Mouse (Mus musculus): ENCODE data around the gene Msl1. TPM values are rescaled to one million over a fixed set of nuclear protein-coding genes. Genes with fewer than 3 reads are reported as not detected.
A peak's percentile ranks its signal among the peaks of the same experiment; 100 is the strongest.

Gene Msl1
- polyA plus RNA-seq, 1 experiment = 40.8 TPM

DNA sequence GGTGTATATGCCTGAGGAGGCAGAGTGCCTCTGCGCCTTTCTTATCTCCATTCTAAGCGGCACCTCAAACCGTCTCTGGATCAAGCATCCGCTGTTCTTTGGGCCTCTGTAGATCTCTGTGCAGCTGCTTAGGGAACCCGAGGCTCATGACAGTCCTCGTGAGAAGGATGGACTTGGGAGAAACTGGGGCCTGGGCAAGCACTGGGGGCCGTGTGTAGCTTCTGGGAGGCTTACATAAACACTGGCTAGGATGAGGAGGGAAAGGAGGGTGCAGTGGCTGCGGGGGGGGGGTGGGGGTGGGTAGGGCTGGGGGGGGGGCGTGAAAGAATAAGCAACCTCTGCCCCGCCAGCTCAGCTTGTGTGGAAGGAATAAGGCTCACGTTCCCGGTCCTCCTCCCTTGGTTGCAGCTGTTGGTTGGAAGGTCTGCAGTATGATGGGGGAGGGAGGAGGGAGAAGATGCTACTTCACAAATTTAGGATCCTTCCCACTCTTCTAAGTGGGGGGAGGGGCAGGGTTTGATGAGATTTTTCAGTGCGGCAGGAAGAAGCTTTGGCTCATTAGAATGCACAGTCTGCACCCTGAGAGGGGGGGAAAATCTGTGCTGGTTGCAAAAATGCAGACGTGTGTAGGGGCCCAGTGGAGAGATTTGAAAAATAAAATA, 13.3 kb upstream of the Msl1 start:
- Histone ChIP-seq H3K4me1 (ENCODE audit: control insufficient read depth, insufficient read depth, insufficient read length, low read length) (peaks cover 26% of the 10 kb centered on the region), H3K4me3 (ENCODE audit: insufficient read depth, low read depth, low read length) (0 out of 2 replicates have a peak overlapping the region, but pooled peaks have one; percentile 4), H3K27ac (replicated peaks; ENCODE audit: low read depth, low read length) (peak overlapping the region; percentile 71)

DNA sequence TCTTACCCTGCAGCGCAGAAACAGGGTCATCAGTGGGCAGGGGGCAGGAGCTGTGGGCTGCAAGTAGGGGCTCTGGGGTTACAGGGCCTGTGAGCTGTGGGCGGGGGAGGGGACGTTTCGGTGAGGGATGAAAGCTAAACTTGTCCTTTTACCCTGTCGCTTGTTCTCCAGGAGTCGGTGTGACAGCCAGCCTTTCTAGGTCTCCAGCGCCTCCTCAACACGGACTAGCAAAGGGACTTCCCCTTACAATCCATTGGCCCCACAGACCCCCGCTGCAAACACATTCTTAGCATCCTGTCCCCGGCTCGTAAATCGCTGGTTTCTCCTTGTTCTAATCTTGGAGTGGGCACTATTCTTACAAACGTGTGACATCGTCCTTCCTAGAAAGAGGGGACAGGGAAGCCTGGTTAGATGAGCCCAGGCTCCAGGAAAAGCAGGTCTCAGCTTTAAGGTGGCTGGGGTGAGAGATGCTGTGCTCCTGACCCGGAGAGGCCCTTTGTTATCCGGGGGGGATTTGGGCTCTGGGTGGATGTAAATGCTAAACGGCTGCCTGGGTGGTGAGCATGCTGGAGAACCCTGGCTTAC, 12.6 kb upstream of the Msl1 start:
- peaks cover 30% of the 10 kb centered on the region for H3K4me1 ChIP-seq (ENCODE audit: control insufficient read depth, insufficient read depth, insufficient read length, low read length)
- H3K27ac ChIP-seq (replicated peaks; ENCODE audit: low read depth, low read length) = peak overlapping the region; percentile 85
- peak overlapping the region; percentile 41 for H3K4me3 ChIP-seq (ENCODE audit: insufficient read depth, low read depth, low read length)

DNA sequence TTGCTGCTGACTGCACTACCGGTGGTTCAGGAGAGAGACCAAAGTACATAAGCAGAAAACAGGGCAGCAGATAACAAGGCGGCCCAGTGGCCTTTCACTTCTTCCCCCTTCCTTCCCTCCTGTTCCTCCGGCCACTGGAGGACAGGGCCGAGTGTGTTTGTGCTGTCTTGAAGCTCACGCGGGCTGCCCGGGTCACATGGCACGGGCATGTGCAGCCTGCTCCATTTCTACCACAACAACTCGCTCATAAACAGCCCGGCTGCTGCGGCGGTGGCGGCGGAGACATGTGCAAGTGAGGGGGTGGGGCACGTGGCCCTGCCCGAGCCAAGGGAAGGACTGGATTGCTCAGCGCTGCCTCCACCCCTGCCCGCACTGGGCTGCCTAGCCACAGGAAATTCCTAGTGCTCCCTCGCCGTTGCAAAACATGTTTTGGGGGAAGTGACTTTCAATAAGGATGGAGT, 12.1 kb upstream of the Msl1 start:
- Histone ChIP-seq H3K4me3 (ENCODE audit: insufficient read depth, low read depth, low read length) (peak overlapping the region; percentile 41), H3K4me1 (ENCODE audit: control insufficient read depth, insufficient read depth, insufficient read length, low read length) (peaks cover 31% of the 10 kb centered on the region), H3K27ac (replicated peaks; ENCODE audit: low read depth, low read length) (peak overlapping the region; percentile 97)

- Histone ChIP-seq H3K4me1 (ENCODE audit: control insufficient read depth, insufficient read depth, insufficient read length, low read length) (peaks cover 33% of the 10 kb centered on the region), H3K27ac (replicated peaks; ENCODE audit: low read depth, low read length) (peak overlapping the region; percentile 97), H3K4me3 (ENCODE audit: insufficient read depth, low read depth, low read length) (peak overlapping the region; percentile 36)
Observed at GRCm38 (mm10) chr11:98784139-98784538, 11.2 kb upstream of the Msl1 start.

DNA sequence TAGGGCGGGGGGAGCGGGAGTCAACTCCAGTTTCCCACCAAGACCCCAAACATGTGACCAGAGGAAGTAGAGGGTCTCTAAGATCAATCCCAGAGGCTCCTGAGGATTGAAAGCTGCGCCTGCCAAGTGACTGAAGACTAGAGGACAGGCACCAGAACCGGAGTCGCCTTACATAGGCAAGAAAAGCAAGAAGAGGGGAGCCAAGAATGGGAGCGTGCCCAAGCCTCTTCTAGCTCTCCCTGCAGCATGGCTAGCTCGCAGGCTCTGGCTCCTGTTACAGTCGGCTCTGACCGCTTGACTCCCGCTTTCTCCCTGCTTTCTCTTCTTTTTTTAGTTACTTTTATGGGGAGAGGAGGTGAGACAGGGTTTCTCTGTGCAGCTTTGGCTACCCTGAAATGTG, 10.1 kb upstream of the Msl1 start:
- Histone ChIP-seq H3K4me3 (ENCODE audit: insufficient read depth, low read depth, low read length) (peak overlapping the region; percentile 9), H3K4me1 (ENCODE audit: control insufficient read depth, insufficient read depth, insufficient read length, low read length) (peaks cover 33% of the 10 kb centered on the region), H3K27ac (replicated peaks; ENCODE audit: low read depth, low read length) (peak overlapping the region; percentile 97)

DNA sequence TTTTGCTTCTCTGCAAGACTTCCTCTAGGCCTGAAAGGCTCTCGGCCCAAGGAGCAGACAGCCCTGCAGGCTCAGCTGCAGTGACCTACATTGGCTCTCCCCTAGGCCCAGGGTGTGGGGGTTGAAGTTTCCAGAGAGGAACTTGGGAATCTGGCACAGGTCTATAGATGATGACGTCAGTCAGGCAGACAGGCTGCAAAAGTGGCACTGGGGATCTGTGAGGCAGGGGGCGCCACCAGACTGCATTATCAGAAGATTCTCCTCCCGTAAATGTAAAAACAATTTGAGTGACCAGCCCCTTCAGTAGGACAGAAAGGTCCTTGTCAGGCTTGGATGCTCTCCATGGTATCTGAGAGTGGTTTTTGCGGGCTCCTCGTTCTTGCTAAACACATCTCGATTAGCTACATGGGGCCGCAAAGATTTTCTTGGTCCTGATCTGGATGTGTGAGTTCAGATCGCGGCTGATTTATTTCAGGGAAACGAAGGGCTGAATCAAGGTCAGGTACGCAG, 9.5 kb upstream of the Msl1 start:
- Histone ChIP-seq H3K27ac (replicated peaks; ENCODE audit: low read depth, low read length) (peak overlapping the region; percentile 97), H3K4me1 (ENCODE audit: control insufficient read depth, insufficient read depth, insufficient read length, low read length) (peaks cover 33% of the 10 kb centered on the region), H3K4me3 (ENCODE audit: insufficient read depth, low read depth, low read length) (peak overlapping the region; percentile 51)

DNA sequence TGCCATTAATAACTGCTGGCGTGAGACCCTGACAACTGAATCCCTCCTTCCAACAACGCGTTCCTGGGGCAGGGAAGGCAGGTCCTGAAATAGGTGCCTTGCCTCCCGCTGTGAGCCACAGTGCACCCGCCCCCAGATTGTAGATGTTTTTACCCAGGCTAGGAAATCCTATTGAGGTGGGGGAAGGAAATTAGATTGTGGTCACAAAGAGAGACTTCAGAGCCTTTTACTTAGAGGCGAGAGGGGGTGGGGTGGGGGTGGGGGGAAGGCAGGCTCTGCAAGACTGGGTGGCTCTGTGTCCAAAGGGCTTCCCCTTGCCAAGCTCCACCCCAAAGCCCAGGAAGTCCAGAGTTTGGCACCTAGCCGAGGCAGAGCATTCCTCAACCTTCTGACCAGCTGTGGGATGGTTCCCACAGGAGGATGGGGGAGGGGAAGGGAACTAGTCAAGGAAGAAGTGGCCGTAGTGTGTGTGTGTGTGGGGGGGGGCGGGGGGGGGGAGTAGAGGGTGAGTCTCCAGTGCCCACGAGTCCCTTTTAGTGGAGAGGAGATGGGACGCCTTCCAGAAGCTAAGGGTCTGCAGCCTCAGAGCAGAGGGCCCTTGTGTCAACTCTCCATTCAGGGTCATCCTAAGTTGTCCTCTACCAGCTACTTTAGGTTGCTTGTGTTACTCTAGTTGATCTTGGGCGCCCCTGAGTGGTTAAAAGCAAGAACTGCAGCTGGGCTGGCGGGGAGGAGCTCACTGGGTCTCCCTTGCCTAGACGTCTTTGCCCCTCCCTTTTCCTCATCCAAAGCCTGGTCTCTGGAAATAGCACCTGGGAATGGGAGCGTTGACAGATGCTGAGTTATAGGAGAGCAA, 8.7 kb upstream of the Msl1 start:
- Histone ChIP-seq H3K27ac (replicated peaks; ENCODE audit: low read depth, low read length) (peak overlapping the region; percentile 97), H3K4me1 (ENCODE audit: control insufficient read depth, insufficient read depth, insufficient read length, low read length) (peaks cover 31% of the 10 kb centered on the region), H3K4me3 (ENCODE audit: insufficient read depth, low read depth, low read length) (peak overlapping the region; percentile 51)

GRCm38 (mm10) chr11:98787229-98787628, 8.1 kb upstream of the Msl1 start:
- Histone ChIP-seq H3K4me3 (ENCODE audit: insufficient read depth, low read depth, low read length) (no peak overlapping the region), H3K4me1 (ENCODE audit: control insufficient read depth, insufficient read depth, insufficient read length, low read length) (peaks cover 28% of the 10 kb centered on the region), H3K27ac (replicated peaks; ENCODE audit: low read depth, low read length) (peak overlapping the region; percentile 58)

DNA sequence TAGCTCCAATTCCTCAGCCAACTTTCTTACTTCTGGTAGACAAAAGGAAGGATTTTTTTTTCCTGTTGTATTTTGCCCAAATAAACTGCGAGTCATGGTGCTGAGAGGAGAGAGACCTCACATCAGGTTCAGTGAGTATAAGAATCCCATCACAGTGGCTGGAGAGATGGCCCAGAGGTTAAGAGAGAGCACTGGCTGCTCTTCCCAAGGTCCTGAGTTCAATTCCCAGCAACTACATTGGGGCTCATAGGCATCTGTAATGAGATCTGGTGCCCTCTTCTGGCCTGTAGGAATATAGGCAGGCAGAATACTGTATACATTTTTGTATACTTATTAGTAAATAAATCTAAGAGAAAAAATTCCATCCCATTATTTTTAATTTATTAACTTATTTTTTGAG, 7.6 kb upstream of the Msl1 start:
- H3K4me3 ChIP-seq (ENCODE audit: insufficient read depth, low read depth, low read length) = no peak overlapping the region
- H3K4me1 ChIP-seq (ENCODE audit: control insufficient read depth, insufficient read depth, insufficient read length, low read length) = peaks cover 25% of the 10 kb centered on the region
- H3K27ac ChIP-seq (replicated peaks; ENCODE audit: low read depth, low read length) = peak overlapping the region; percentile 58

DNA sequence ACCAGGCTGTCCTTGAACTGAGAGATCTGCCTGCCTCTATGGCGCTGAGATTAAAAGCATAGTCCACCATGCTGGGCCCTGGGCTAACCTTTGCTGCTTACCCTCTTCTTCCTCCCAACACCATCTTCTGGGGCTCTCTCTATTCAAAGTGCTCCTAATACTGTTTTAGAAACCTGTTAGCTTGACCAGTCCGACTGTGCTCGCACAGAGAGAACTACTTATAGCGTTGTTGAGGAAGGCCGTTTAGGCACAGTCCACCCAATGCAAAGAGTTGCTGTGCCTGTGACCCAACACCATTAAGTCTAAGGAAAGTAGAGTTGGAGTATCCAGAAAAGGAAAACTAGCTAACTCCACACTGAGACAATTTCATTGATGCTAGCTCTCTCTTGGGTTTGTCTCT, 7.2 kb upstream of the Msl1 start:
- peak overlapping the region; percentile 88 for H3K27ac ChIP-seq (replicated peaks; ENCODE audit: low read depth, low read length)
- peaks cover 24% of the 10 kb centered on the region for H3K4me1 ChIP-seq (ENCODE audit: control insufficient read depth, insufficient read depth, insufficient read length, low read length)
- no peak overlapping the region for H3K4me3 ChIP-seq (ENCODE audit: insufficient read depth, low read depth, low read length)

GRCm38 (mm10) chr11:98788550-98789218, 6.6 kb upstream of the Msl1 start:
- H3K4me3 ChIP-seq (ENCODE audit: insufficient read depth, low read depth, low read length) = peak overlapping the region; percentile 57
- peaks cover 22% of the 10 kb centered on the region for H3K4me1 ChIP-seq (ENCODE audit: control insufficient read depth, insufficient read depth, insufficient read length, low read length)

GRCm38 (mm10) chr11:98789219-98789807, 6.0 kb upstream of the Msl1 start:
- peak overlapping the region; percentile 57 for H3K4me3 ChIP-seq (ENCODE audit: insufficient read depth, low read depth, low read length)
- peaks cover 16% of the 10 kb centered on the region for H3K4me1 ChIP-seq (ENCODE audit: control insufficient read depth, insufficient read depth, insufficient read length, low read length)
- peak overlapping the region; percentile 57 for H3K27ac ChIP-seq (replicated peaks; ENCODE audit: low read depth, low read length)

More at GRCm38 (mm10) chr11:98788550-98789218, 6.6 kb upstream of the Msl1 start:
- peak overlapping the region; percentile 88 for H3K27ac ChIP-seq (replicated peaks; ENCODE audit: low read depth, low read length)

- Histone ChIP-seq H3K27ac (replicated peaks; ENCODE audit: low read depth, low read length) (no peak overlapping the region), H3K4me3 (ENCODE audit: insufficient read depth, low read depth, low read length) (peak overlapping the region; percentile 57), H3K4me1 (ENCODE audit: control insufficient read depth, insufficient read depth, insufficient read length, low read length) (peaks cover 12% of the 10 kb centered on the region)
Observed at GRCm38 (mm10) chr11:98789824-98790223, 5.5 kb upstream of the Msl1 start.

DNA sequence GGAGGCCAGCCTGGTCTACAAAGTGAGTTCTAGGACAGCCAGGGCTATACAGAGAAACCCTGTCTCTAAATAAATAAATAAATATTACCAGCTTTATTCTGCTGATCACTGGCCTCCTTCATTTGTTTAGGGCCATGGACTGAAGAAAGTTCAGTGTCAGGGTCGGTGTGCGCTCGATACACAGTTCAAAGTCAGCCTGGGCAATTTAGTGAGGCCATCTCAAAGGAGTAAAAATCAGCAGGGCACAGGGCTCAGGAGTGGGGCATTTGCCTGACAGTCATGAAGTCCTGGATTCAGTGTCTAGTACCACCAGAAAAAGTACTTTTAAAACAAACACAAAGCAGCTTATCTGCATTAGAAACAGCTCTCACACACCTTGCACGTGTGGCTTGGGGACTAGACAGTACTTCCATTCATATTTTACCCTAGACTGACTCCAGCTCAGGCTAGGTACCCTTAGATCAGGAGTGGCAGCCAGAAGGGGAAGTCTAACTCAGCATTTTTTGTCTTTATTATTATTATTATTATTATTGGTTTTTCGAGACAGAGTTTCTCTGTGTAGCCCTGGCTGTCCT, 4.6 kb upstream of the Msl1 start:
- Histone ChIP-seq H3K4me1 (ENCODE audit: control insufficient read depth, insufficient read depth, insufficient read length, low read length) (peaks cover 7% of the 10 kb centered on the region; the same call in 1 of the 2 replicates), H3K27ac (replicated peaks; ENCODE audit: low read depth, low read length) (no peak overlapping the region), H3K4me3 (ENCODE audit: insufficient read depth, low read depth, low read length) (no peak overlapping the region)

Measured in brown adipose tissue, adult 24 weeks (tissue).